Mouse (Mus musculus) heart, embryonic 11.5 days (tissue): Measurements from ENCODE around the gene Immp2l. TPM values are rescaled to one million over a fixed set of nuclear protein-coding genes. Genes with fewer than 3 reads are reported as not detected.

Experiments used
- ATAC-seq: fragments of 200-750 bp; cut with Nextera tagmentation; replicated peaks from 2 replicates; pipeline ENCODE4 v1.8.0; 2017; ENCODE audit warnings: moderate library complexity; ENCODE audit not compliant: insufficient number of reproducible peaks, low FRiP score, low TSS enrichment
- H3K27ac ChIP-seq: fragments of 300-500 bp; sonication (generic); 2 replicates; pipeline ENCODE4 v1.5.1; 2014; ENCODE audit warnings: mild to moderate bottlenecking, low read depth, low read length
- H3K27me3 ChIP-seq: fragments of 300-500 bp; sonication (generic); 2 replicates; pipeline ENCODE4 v1.6.1; 2014; ENCODE audit warnings: mild to moderate bottlenecking, low read length, mixed read lengths; ENCODE audit not compliant: control insufficient read depth, insufficient read depth
- H3K36me3 ChIP-seq: fragments of 300-500 bp; sonication (generic); 2 replicates; pipeline ENCODE4 v1.6.1; 2014; ENCODE audit warnings: mild to moderate bottlenecking, low read length, moderate library complexity, mixed read lengths; ENCODE audit not compliant: control insufficient read depth, insufficient read depth
- H3K4me1 ChIP-seq: fragments of 300-500 bp; sonication (generic); 2 replicates; pipeline ENCODE4 v1.6.1; 2014; ENCODE audit warnings: low read length; ENCODE audit not compliant: control insufficient read depth, insufficient read depth
- H3K4me2 ChIP-seq: fragments of 300-500 bp; sonication (generic); 2 replicates; pipeline ENCODE4 v1.6.1; 2014; ENCODE audit warnings: mild to moderate bottlenecking, moderate library complexity
- H3K4me3 ChIP-seq: fragments of 300-500 bp; sonication (generic); 2 replicates; pipeline ENCODE4 v1.5.1; 2014; ENCODE audit warnings: low read depth, low read length
- H3K9ac ChIP-seq: fragments of 300-500 bp; sonication (generic); 2 replicates; pipeline ENCODE4 v1.6.1; 2014; ENCODE audit warnings: mild to moderate bottlenecking, low read depth, low read length, moderate library complexity
- H3K9me3 ChIP-seq: fragments of 300-500 bp; sonication (generic); replicated peaks from 2 replicates; pipeline ENCODE4 v1.6.1; 2016; ENCODE audit warnings: low read length; ENCODE audit not compliant: control insufficient read depth
- WGBS: fragments of 180-500 bp; shearing (Covaris S2); extraction: QIAGEN DNeasy Blood & Tissue Kit; methylation state at CpG from one replicate; pipeline ENCODE4 v1.1.7; 2014; ENCODE audit not compliant: insufficient replicate concordance; 5-methylcytosine and 5-hydroxymethylcytosine counted together
- polyA plus RNA-seq: library from polyadenylated mRNA; unstranded; fragments of >200 nt; fragmentation: Nextera tagmentation; extraction: Ambion mirVana; gene quantifications from 2 replicates; pipeline ENCODE4 v1.2.1, GENCODE M21; 2014

Gene Immp2l
- polyA plus RNA-seq, 1 experiment from 2014 or later, result 8.2 TPM

DNA sequence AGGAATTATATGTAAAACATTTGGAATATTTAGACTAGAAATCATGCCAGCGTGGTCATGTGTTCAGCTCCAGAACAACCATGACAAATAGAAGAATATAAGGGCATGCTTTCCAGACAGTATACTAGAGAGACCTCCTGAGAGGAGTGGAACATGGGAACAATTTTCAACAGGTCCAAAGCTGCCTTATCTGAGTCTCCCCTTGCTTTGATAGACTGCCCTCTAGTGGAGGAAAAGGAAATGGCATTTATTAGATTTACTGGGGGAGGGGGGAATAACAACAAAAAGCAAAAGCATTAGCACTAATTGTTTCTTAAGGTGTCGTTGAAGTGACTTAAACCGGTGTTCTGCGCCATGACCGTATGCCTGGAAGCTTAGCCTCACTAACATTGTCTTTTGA, 463.1 kb downstream of the Immp2l start:
- H3K4me2 ChIP-seq, result no peak overlapping the region
- no peak overlapping the region for H3K4me3 ChIP-seq
- 0 out of 2 replicates have a peak, but pooled peaks cover 4% of the 10 kb centered on the region for H3K4me1 ChIP-seq
- no peaks in the 10 kb centered on the region for H3K9me3 ChIP-seq
- H3K36me3 ChIP-seq, result no peaks in the 10 kb centered on the region
- 24% methylated on average over 5 of the region's 5 CpGs for WGBS
- H3K9ac ChIP-seq, result no peak overlapping the region
- no peak overlapping the region for H3K27ac ChIP-seq
- no peak for ATAC-seq
- H3K27me3 ChIP-seq, result no peaks in the 10 kb centered on the region

DNA sequence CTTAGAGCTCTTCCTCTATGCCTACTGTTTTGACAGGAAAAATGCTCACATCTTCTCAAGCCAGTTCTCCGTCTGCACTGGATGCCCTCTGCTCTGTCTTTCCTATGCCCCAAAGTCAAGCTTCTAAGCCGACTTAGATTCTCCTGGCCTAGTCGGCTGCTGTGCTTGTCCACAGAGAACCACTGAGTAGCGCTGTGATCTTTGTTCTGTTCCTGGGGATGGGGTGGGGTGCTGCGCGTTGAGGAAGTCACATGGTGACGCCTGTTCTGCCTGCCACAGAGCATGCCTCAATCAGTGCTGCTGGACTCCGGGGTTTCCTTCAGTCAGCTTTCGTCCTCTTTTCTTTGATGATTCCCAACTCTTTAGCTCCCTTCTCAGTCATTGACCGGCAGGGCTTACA, 470.7 kb downstream of the Immp2l start:
- Histone ChIP-seq H3K36me3 (no peaks in the 10 kb centered on the region), H3K27ac (no peak overlapping the region), H3K4me3 (no peak overlapping the region), H3K9ac (no peak overlapping the region; the same call in 1 of the 2 replicates), H3K9me3 (no peaks in the 10 kb centered on the region), H3K27me3 (no peaks in the 10 kb centered on the region), H3K4me2 (no peak overlapping the region), H3K4me1 (no peaks in the 10 kb centered on the region)
- no peak for ATAC-seq
- 36% methylated on average over 10 of the region's 10 CpGs for WGBS

DNA sequence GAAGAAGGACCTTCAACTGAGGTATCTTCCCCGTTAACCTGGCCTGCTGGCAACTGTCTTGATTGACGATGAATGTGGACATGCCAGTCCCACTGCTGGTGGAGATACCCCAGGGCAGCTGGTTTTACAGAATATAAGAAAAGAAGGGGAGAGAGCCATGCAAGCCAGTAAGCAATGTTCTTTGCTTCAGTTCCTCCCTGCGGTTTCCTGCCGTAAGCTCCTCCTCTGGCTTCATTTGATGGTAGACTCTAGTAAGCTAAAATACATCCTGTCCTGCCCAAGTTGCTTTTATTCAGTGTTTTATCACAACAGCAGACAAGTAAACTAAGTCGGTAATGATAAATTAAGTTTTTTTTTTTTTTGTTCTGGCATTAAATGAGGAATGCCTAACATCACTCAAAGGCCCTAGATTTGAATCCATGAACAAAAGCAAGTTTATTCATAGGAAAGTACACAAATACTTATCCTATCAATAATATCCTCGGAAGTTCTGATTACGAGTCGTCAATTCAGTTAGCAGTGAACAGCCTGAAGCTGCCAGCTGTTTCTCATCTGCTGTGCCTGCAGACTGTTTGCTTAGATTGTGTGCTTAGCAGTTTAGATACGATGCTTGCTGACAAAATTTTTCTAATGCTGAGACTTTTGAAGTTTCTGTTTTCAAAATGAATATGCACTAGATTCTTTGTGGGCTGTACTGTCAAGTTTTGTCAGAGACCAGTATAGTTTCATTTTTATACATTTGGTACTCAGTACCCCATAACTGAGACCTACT, 476.3 kb downstream of the Immp2l start:
- no peak overlapping the region for H3K4me2 ChIP-seq
- no peak overlapping the region for H3K9ac ChIP-seq
- WGBS, result 60% methylated on average over 9 of the region's 9 CpGs
- H3K4me3 ChIP-seq, result no peak overlapping the region
- H3K27ac ChIP-seq, result no peak overlapping the region
- no peaks in the 10 kb centered on the region for H3K9me3 ChIP-seq
- no peaks in the 10 kb centered on the region for H3K4me1 ChIP-seq
- H3K27me3 ChIP-seq, result no peaks in the 10 kb centered on the region
- no peak for ATAC-seq
- no peaks in the 10 kb centered on the region for H3K36me3 ChIP-seq

DNA sequence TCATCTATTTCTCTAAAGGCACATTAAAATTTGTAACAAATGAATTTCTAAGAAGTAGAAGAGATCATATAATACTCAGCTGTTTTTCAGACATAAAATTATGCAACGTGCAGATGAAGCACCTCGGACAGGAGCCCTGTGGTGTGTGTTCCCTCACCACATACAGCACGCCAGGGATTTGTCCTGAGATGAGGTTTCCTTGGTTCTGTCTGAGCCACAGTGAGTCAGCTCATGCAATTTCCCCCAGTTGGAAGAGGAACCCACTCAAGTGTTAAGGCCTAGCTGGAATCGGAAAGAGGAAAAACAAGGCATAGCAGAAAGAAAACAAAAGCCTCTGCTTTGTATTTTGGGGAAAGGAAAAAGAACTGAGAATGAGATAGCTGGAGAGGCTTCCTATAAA, 484.7 kb downstream of the Immp2l start:
- Histone ChIP-seq H3K36me3 (no peaks in the 10 kb centered on the region), H3K4me2 (no peak overlapping the region), H3K4me3 (no peak overlapping the region), H3K4me1 (no peaks in the 10 kb centered on the region), H3K27ac (no peak overlapping the region), H3K9me3 (no peaks in the 10 kb centered on the region), H3K9ac (no peak overlapping the region), H3K27me3 (no peaks in the 10 kb centered on the region)
- WGBS, result 81% methylated on average over 4 of the region's 4 CpGs
- no peak for ATAC-seq

DNA sequence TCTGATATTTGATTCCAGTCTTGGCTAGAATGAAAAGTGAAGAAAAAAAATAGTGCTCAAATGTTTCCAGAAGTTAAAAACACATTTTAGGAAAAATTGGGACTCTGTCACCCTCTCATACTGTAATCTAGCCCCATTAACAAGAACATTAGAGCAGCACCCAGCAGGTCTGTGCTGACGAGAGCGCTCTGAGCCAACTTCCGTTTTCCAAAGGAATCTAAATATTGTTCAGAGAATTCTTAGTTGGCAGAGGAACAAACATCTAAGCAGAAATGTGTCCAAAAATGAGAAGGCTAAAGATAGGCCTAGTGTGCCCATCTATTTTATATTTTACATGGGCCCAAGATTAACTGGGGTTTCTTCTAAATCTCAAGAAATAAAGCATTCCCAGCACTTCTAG, 486.7 kb downstream of the Immp2l start:
- H3K27me3 ChIP-seq, result no peaks in the 10 kb centered on the region
- no peak for ATAC-seq
- H3K9ac ChIP-seq, result no peak overlapping the region
- H3K36me3 ChIP-seq, result no peaks in the 10 kb centered on the region
- H3K4me2 ChIP-seq, result no peak overlapping the region
- no peaks in the 10 kb centered on the region for H3K4me1 ChIP-seq
- WGBS, result 81% methylated on average over 3 of the region's 3 CpGs
- no peaks in the 10 kb centered on the region for H3K9me3 ChIP-seq
- no peak overlapping the region for H3K27ac ChIP-seq
- H3K4me3 ChIP-seq, result no peak overlapping the region

DNA sequence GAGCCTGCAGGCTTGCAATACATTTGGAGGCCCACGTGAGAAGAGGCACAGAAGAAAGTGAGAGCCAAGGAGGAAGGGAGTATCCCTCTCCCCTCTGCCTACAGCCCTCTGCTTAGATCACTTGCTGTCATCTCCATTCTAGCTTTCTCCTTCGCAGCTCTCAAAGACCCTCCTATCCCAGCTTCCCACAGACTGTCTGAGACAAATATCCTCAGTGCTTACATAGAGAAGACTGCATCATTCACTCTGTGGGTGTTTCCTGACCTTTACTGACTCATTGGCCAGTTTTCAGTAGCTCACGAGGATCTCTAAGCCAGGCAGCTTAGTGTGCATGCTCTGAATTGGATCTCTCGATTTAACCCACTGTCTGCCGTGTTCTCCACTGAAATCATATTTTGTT, 495.0 kb downstream of the Immp2l start:
- Histone ChIP-seq H3K9ac (no peak overlapping the region), H3K27ac (no peak overlapping the region), H3K9me3 (no peaks in the 10 kb centered on the region), H3K4me2 (no peak overlapping the region), H3K36me3 (no peaks in the 10 kb centered on the region), H3K27me3 (no peaks in the 10 kb centered on the region), H3K4me1 (no peaks in the 10 kb centered on the region), H3K4me3 (no peak overlapping the region)
- WGBS, result 57% methylated on average over 5 of the region's 5 CpGs
- no peak for ATAC-seq

DNA sequence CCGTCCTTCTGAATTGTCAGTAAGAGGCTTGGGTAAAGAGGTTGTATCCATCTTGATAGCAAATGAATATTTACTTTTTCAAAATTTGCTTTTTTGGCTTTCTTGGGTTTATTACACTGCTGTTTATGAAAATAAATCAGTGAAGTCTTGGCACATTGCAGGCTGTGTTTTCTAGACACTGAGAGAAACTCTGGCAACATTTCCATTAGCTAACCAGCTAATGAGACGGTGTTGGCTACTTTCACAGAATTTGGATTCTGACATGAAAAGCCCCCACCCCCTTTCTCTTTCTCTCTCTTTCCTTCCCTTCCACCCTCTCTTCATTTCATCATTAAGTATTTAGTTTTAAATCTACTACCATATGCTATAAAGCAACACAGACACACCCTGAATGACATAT, 496.4 kb downstream of the Immp2l start:
- WGBS, result 76% methylated on average over 2 of the region's 2 CpGs

DNA sequence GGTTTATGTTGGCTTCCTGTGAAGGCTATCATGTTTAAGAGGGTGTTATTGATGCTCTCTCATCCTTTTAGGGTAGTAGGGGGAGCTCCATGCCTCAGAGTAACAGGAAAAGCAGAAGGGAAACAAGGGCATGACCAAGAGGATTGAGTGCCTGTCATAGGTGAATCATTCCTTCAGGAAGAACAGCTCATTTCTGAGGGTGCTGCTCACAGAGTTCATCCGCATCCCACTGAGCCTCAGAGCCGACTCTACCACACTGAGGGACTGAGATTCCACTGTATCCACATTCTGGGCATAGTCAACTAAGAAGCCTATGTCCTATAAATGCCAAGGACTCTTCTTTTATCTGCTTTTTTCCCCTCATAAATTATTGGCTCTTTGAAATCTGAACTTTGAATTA, 497.8 kb downstream of the Immp2l start:
- no peak overlapping the region for H3K4me2 ChIP-seq
- no peaks in the 10 kb centered on the region for H3K4me1 ChIP-seq
- H3K9ac ChIP-seq, result no peak overlapping the region
- no peaks in the 10 kb centered on the region for H3K36me3 ChIP-seq
- 75% methylated on average over 2 of the region's 2 CpGs for WGBS
- no peaks in the 10 kb centered on the region for H3K9me3 ChIP-seq
- no peak for ATAC-seq
- no peak overlapping the region for H3K4me3 ChIP-seq
- no peak overlapping the region for H3K27ac ChIP-seq
- H3K27me3 ChIP-seq, result no peaks in the 10 kb centered on the region

More for the DNA sequence above, 496.4 kb downstream of the Immp2l start:
- no peaks in the 10 kb centered on the region for H3K36me3 ChIP-seq
- H3K27me3 ChIP-seq, result no peaks in the 10 kb centered on the region
- no peaks in the 10 kb centered on the region for H3K4me1 ChIP-seq
- no peak overlapping the region for H3K4me3 ChIP-seq
- no peak overlapping the region for H3K4me2 ChIP-seq
- no peak overlapping the region for H3K9ac ChIP-seq
- no peaks in the 10 kb centered on the region for H3K9me3 ChIP-seq
- no peak overlapping the region for H3K27ac ChIP-seq
- no peak for ATAC-seq

DNA sequence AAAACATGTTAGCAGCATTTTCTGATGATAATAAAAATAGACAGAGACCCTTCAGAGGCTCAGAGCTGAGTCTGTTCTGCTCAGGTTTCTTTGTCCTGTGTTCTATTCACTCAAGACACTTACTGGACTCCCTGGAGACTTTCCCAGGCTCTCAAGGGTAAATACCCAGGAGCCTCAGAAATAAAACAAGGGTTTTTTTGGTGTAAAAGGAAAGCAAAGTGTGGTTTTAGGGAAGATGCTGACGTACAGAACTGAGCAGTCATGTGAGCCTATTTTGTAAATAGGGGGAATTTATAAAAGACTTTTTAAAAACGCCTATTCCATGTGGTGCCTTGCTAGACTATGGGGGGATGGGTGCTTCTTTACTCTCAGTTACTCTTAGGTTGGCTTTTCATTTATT, 502.8 kb downstream of the Immp2l start:
- Histone ChIP-seq H3K36me3 (no peaks in the 10 kb centered on the region), H3K4me1 (no peaks in the 10 kb centered on the region), H3K4me2 (no peak overlapping the region), H3K9ac (no peak overlapping the region), H3K4me3 (no peak overlapping the region), H3K9me3 (no peaks in the 10 kb centered on the region), H3K27me3 (no peaks in the 10 kb centered on the region), H3K27ac (no peak overlapping the region)
- no peak for ATAC-seq
- WGBS, result 81% methylated on average over 2 of the region's 2 CpGs
